Mouse (Mus musculus): ENCODE results near the gene Rapgefl1.
A peak's percentile ranks its signal among the peaks of the same experiment; 100 is the strongest.
"Not testable (repeated sequence)": the region's sequence is repeated elsewhere in the genome, so short reads cannot be mapped to it uniquely, and the experiment has no call there.

Rapgefl1 gene

DNA sequence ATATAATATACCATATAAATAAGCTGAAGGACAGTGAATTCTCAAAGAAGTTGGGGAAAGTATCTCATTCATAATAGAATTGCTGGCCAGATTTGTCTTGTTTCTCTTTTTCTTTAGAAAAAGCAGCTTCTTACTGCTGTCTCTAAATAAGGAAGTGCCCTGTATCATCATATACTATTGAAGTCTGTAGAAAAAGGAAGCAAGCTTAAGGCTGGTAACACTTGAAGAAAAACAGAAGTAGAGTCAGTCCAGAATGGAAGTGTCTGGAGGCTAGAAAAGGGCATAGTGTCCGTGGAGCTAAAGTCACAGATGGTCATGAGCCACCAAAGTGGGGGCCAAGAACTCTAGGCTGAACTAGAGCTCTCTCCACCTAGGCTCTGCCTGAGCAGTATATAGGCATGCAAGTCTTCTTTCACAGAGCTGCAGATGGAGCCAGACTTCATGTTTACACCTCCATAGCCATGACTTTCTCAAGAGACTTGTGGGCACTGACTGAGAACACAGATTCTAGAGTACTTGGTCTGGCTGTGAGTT, 19.8 kb upstream of the Rapgefl1 start:
- DNase-seq = no peak

DNA sequence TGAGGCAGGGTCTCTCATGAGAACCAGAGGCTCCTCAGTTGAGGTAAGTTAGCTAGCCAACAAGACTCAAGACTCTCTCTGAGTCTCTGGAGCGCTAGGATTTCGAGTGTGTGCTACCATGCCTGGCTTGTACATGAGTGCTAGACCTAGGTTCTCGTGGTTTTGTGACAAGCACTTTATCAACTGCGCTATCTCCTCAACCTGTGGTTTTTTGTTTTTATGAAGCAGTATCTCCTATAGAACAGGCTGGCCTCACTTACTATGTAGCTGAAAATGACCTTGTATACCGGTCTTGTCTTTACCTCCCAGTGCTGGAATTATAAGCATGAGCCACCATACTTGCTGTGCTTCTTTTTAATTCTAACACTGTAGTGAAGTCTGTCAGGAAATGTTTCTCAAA, 15.6 kb upstream of the Rapgefl1 start:
- no peak for DNase-seq

GRCm38 (mm10) chr11:98826071-98826470, 10.5 kb upstream of the Rapgefl1 start:
- not testable (repeated sequence) for DNase-seq

DNA sequence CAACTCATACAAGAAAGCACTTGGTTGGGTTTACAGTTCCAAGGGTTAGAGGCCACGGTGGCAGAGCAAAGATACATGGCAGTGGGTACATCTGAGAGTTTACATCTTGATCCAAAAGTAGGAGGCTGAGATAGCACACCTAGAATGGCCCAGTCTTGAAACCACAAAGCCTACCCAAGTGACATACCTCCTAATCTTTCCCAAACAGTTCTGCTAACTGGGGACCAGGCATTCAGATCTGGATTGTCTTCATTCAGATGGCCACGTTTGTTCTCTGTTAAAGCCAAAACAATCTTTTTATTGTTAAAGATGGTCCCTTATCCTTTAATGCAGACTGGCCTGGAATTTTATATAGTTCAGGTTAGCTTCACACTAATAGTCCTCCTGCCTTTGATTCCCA, 8.7 kb upstream of the Rapgefl1 start:
- no peak for DNase-seq

GRCm38 (mm10) chr11:98829091-98829775, 7.4 kb upstream of the Rapgefl1 start:
- peak; percentile 47 to 67 for DNase-seq

GRCm38 (mm10) chr11:98829875-98830274, 6.7 kb upstream of the Rapgefl1 start:
- peak; percentile 37 to 51 for DNase-seq

GRCm38 (mm10) chr11:98835296-98835695, 1.3 kb upstream of the Rapgefl1 start:
- DNase-seq = no peak

DNA sequence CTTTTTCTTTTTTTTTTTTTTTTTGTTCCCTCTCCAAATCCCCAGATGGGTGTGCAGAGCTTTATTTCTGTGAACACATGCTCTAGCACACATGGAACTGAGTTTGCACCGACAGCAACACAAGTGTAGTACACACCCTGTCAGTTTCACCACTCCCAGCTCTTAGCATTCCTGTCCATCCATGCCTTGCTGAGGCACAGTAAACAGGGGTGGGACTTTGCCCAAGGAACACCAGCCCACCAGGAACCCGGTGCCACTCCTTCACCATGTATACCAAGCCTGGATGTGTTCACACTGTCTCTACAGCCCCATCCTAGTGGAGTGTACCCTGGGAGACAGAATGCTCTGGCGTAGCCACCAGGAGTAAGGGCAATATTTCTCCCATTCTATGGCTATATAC, 860 bp upstream of the Rapgefl1 start:
- DNase-seq = no peak

GRCm38 (mm10) chr11:98836128-98836527, 457 bp upstream of the Rapgefl1 start:
- no peak for DNase-seq

GRCm38 (mm10) chr11:98837231-98837704, 683 bp downstream of the Rapgefl1 start:
- DNase-seq = peak; percentile 51 to 64

DNA sequence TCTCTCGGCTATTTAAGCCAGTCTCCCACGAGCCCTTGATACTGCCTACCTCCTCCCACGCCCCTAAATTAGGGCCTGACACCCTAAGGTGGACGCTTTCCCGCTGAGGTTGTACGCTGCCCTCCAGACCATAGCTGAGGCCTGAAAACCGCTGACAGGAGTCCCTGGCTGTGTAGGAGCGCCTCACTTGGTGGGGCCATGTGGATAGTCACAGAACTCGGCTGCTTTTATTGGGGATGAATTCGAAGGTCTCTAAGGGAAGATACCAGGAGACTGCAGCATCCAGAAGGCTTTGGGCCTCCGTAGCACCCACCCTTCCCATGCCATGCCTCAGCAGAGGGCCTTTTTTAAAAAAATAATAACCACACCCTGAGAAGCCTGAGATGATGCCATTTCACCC, 1.3 kb downstream of the Rapgefl1 start:
- peak; percentile 39 to 45 for DNase-seq

- DNase-seq = no peak
Measured at GRCm38 (mm10) chr11:98838512-98838911, 1.9 kb downstream of the Rapgefl1 start.

GRCm38 (mm10) chr11:98839402-98839801, 2.8 kb downstream of the Rapgefl1 start:
- peak in 1 of 2 experiments; percentile 60 for DNase-seq

GRCm38 (mm10) chr11:98839897-98840296, 3.3 kb downstream of the Rapgefl1 start:
- no peak for DNase-seq

DNA sequence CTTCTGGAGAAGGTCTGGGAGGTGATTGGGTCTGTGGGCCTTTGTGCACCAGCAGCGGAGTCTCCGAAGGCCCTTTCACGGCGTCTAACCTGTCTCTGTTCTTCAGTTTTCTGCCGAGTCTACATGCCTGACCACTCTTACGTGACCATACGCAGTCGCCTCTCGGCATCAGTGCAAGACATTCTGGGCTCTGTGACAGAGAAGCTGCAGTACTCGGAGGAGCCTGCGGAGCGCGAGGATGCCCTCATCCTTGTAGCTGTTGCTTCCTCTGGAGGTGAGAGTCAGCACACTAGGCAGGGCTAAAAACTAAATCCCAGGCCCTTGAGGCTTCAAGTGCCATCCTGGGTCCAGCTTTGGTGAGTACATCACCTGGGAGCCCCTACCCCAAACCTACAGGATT, 9.4 kb downstream of the Rapgefl1 start:
- DNase-seq = peak; percentile 74 to 80

- DNase-seq = no peak
Measured at GRCm38 (mm10) chr11:98846865-98847604, 10.4 kb downstream of the Rapgefl1 start.

DNA sequence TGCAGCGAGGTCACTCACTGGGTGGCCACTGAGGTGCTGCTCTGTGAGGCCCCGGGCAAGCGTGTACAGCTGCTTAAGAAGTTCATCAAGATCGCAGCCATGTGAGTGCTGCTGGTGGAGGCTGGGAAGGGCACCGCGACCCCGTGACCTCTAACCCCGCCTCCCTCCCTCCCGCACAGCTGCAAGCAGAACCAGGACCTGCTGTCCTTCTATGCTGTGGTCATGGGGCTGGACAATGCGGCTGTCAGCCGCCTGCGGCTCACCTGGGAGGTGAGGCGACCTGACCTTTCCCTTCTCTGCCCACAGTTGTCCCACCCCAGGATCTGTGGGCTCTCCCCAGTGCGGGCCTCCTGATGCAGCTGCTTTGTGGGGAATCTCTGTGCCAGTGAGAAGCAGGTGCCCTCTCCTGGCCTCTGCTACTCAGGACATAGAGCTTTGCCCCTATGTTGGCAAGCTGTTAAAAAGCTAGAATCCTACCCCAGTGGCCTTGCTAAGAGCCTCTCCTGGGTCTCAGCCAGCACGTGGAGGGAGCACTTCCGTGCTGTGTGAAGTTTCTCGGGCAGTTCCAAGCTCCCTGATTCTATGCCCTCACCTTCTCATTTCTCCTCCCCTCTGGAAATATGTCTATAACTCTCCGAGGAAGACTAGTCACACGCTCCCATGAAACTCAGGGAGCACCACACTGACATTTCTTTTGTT, 12.8 kb downstream of the Rapgefl1 start:
- DNase-seq = no peak

- peak in 1 of 2 experiments; percentile 40 for DNase-seq
Measured at GRCm38 (mm10) chr11:98850100-98851093, 13.8 kb downstream of the Rapgefl1 start.

DNA sequence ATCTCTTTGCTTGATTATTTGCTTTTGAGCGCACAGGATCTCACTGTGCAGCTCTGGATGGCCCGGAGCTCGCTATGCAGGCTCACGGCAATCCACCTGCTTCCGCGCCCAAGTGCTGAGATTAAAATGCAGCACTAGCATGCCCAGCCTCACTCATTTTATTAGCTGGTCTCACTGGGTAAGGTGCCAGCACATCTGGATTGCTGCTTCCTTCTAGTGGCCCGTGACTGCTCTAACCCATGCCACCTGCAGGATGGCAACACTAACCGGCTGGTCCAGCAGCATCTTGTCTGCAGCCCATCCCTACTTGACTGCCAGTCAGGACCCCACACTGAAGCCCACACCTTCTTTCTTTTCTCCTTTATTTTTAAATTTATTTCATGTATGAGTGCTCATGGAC, 17.5 kb downstream of the Rapgefl1 start:
- DNase-seq = no peak

DNA sequence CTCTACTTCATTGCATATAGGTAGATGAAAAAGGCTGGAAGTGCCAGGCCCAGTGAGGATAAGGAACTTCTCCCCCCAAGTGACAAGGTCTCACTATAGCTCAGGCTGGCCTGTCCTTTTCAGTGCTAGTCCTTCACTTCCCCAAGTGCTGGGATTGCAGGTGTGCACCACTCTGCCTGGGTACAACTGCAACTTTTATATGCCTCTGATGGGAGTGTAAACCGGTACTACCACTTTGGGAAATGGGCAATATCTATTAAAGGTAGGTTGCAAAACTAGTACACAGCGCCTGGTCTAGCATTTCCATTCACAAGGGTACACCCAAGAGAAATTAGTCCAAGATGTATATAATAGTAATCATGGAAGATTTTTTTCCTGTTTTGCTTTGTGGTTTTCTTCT, 18.1 kb downstream of the Rapgefl1 start:
- DNase-seq = no peak

GRCm38 (mm10) chr11:98858759-98859731, 22.5 kb downstream of the Rapgefl1 start:
- DNase-seq = peak; percentile 91 to 94
